Comparison of ENCODE assay signal across 26 mouse cellular contexts in genomic region chr10:108284977-108285376, GRCm38 (mm10). TPM values are rescaled to one million over a fixed set of nuclear protein-coding genes. Genes with fewer than 3 reads are reported as not detected.
DNase-seq lines count a peak whose midpoint lies in the region; ATAC-seq and TF ChIP-seq lines count a peak whose summit lies in the region.
"Had no signal": no experiment of that assay in that cellular context is flagged by ENCODE, and none has a peak within 500 bp of the region (broad histone marks: within the 10 kb centered on the region; RNA-seq: fewer than 3 reads in every experiment).

No protein-coding gene starts in this region.

- no peak overlapping the region for H3K9ac ChIP-seq in heart, embryonic 11.5 days (ENCODE audit: low read depth, low read length)
- no peak overlapping the region for H3K9ac ChIP-seq in midbrain, embryonic 14.5 days (replicated peaks; ENCODE audit: low read length)
- no peak overlapping the region for H3K9ac ChIP-seq in ES-Bruce4 (ENCODE audit: low read depth, poor library complexity, severe bottlenecking)
- H3K9ac ChIP-seq: embryonic facial prominence, embryonic 15.5 days; heart, embryonic 13.5 days; hindbrain, embryonic 12.5 days had no signal

- H3K4me1 ChIP-seq in heart, embryonic 11.5 days (ENCODE audit: control insufficient read depth, insufficient read depth, low read length), result peaks cover 6% of the 10 kb centered on the region
- H3K4me1 ChIP-seq in midbrain, embryonic 14.5 days (ENCODE audit: control insufficient read depth, insufficient read depth, low read length), result 0 out of 2 replicates have a peak, but pooled peaks cover 4% of the 10 kb centered on the region
- H3K4me1 ChIP-seq in midbrain, embryonic 10.5 days, result peaks cover 3% of the 10 kb centered on the region; the same call in 1 of the 2 replicates
- no peaks in the 10 kb centered on the region for H3K4me1 ChIP-seq in ES-Bruce4 (ENCODE audit: control insufficient read depth, insufficient read depth, low read length)
- H3K4me1 ChIP-seq: embryonic facial prominence, embryonic 15.5 days; forebrain, embryonic 10.5 days had no signal

- H3K9me3 ChIP-seq in heart, embryonic 11.5 days (replicated peaks; ENCODE audit: control insufficient read depth, low read length), result no peaks in the 10 kb centered on the region
- no peaks in the 10 kb centered on the region for H3K9me3 ChIP-seq in midbrain, embryonic 14.5 days (ENCODE audit: control insufficient read depth, low read length)
- H3K9me3 ChIP-seq in midbrain, embryonic 10.5 days (replicated peaks), result no peaks in the 10 kb centered on the region
- peaks cover 19% of the 10 kb centered on the region for H3K9me3 ChIP-seq in ES-Bruce4 (replicated peaks; ENCODE audit: control insufficient read depth, insufficient read depth, low read length, poor library complexity, severe bottlenecking)
- H3K9me3 ChIP-seq: embryonic facial prominence, embryonic 15.5 days; forebrain, embryonic 10.5 days; heart, embryonic 13.5 days; hindbrain, embryonic 12.5 days had no signal

- WGBS in heart, embryonic 11.5 days (ENCODE audit: insufficient replicate concordance), result 88% methylated on average over 5 of the region's 5 CpGs
- WGBS in midbrain, embryonic 14.5 days, result 80% methylated on average over 5 of the region's 5 CpGs
- WGBS in midbrain, embryonic 10.5 days, result 88% methylated on average over 5 of the region's 5 CpGs

- TF ChIP-seq POLR2A in ES-Bruce4 (IDR thresholded peaks at IDR 0.05; ENCODE audit: insufficient read depth, low read length), result no peak
- TF ChIP-seq POLR2A in brain, embryonic 14.5 days (IDR thresholded peaks at IDR 0.05; ENCODE audit: borderline replicate concordance, extremely low read depth, insufficient read depth, insufficient read length, poor library complexity, severe bottlenecking), result no peak

- peak; percentile 41 for DNase-seq in heart, adult 11 months
- DNase-seq in midbrain, embryonic 14.5 days, result peak; percentile 28
- DNase-seq in midbrain, embryonic 10.5 days (ENCODE audit: low spot score), result no peak
- peak; percentile 54 for DNase-seq in brain, embryonic 14.5 days (ENCODE audit: low read depth)
- DNase-seq: adrenal gland, postnatal 25 days; cerebellum, adult 2 months; cerebellum, postnatal 14 days; embryo, embryonic 11 days; gastrocnemius, adult 2 months; gastrocnemius, postnatal 36 days; heart, adult 2 months; heart, postnatal 10 days; heart, postnatal 4 days had no signal

- no peak overlapping the region for H3K27ac ChIP-seq in heart, embryonic 11.5 days (ENCODE audit: low read depth, low read length)
- H3K27ac ChIP-seq in midbrain, embryonic 14.5 days (replicated peaks; ENCODE audit: low read depth, low read length), result no peak overlapping the region
- H3K27ac ChIP-seq in midbrain, embryonic 10.5 days (replicated peaks), result no peak overlapping the region
- peak overlapping the region; percentile 99 for H3K27ac ChIP-seq in ES-Bruce4 (ENCODE audit: insufficient read depth, low read length)
- H3K27ac ChIP-seq: embryonic facial prominence, embryonic 15.5 days; forebrain, embryonic 10.5 days; gastrocnemius, adult 2 months; heart, adult 2 months; heart, embryonic 13.5 days; hindbrain, embryonic 12.5 days had no signal

- H3K27me3 ChIP-seq in heart, embryonic 11.5 days (ENCODE audit: control insufficient read depth, insufficient read depth, low read length), result no peaks in the 10 kb centered on the region
- no peaks in the 10 kb centered on the region for H3K27me3 ChIP-seq in midbrain, embryonic 14.5 days (ENCODE audit: control insufficient read depth, insufficient read depth, low read length)
- H3K27me3 ChIP-seq in midbrain, embryonic 10.5 days (ENCODE audit: low read depth, poor library complexity, severe bottlenecking), result no peaks in the 10 kb centered on the region
- H3K27me3 ChIP-seq in ES-Bruce4 (ENCODE audit: control insufficient read depth, insufficient read depth, low read length, poor library complexity, severe bottlenecking), result no peaks in the 10 kb centered on the region
- H3K27me3 ChIP-seq: CH12.LX; embryonic facial prominence, embryonic 15.5 days; heart, embryonic 13.5 days; hindbrain, embryonic 12.5 days had no signal

- H3K4me2 ChIP-seq in heart, embryonic 11.5 days, result no peak overlapping the region
- no peak overlapping the region for H3K4me2 ChIP-seq in midbrain, embryonic 14.5 days (ENCODE audit: low read length)
- H3K4me2 ChIP-seq: embryonic facial prominence, embryonic 15.5 days; heart, embryonic 13.5 days; hindbrain, embryonic 12.5 days had no signal

- no peak for TF ChIP-seq CTCF in ES-Bruce4 (IDR thresholded peaks at IDR 0.05; ENCODE audit: low read depth, low read length)
- TF ChIP-seq CTCF in brain, embryonic 14.5 days (IDR thresholded peaks at IDR 0.05; ENCODE audit: borderline replicate concordance, extremely low read depth, insufficient read depth, insufficient read length), result no peak

- H3K36me3 ChIP-seq in heart, embryonic 11.5 days (ENCODE audit: control insufficient read depth, insufficient read depth, low read length), result no peaks in the 10 kb centered on the region; the same call in none of the 2 replicates
- H3K36me3 ChIP-seq in midbrain, embryonic 14.5 days (ENCODE audit: control insufficient read depth, insufficient read depth, low read length), result peaks cover 13% of the 10 kb centered on the region
- H3K36me3 ChIP-seq in midbrain, embryonic 10.5 days, result peaks cover 15% of the 10 kb centered on the region
- 0 out of 2 replicates have a peak, but pooled peaks cover 4% of the 10 kb centered on the region for H3K36me3 ChIP-seq in ES-Bruce4 (ENCODE audit: control insufficient read depth, insufficient read depth, low read length, poor library complexity, severe bottlenecking)

- H3K4me3 ChIP-seq in heart, embryonic 11.5 days (ENCODE audit: low read depth, low read length), result no peak overlapping the region
- no peak overlapping the region for H3K4me3 ChIP-seq in midbrain, embryonic 14.5 days (replicated peaks; ENCODE audit: low read depth, low read length)
- H3K4me3 ChIP-seq in midbrain, embryonic 10.5 days, result no peak overlapping the region
- H3K4me3 ChIP-seq in ES-Bruce4 (ENCODE audit: low read depth, low read length), result no peak overlapping the region
- H3K4me3 ChIP-seq: embryonic facial prominence, embryonic 15.5 days; erythroblast, embryonic 14.5 days; forebrain, embryonic 10.5 days; gastrocnemius, adult 2 months; heart, adult 2 months; heart, embryonic 13.5 days; hindbrain, embryonic 12.5 days had no signal

- no peak for TF ChIP-seq EP300 in ES-Bruce4 (IDR thresholded peaks at IDR 0.05; ENCODE audit: insufficient read depth, low read depth, low read length)

- no peak for ATAC-seq in heart, embryonic 11.5 days (replicated peaks; ENCODE audit: insufficient number of reproducible peaks, low FRiP score, low TSS enrichment)
- 0 out of 2 replicates have a peak, but pooled peaks have one; percentile 38 for ATAC-seq in midbrain, embryonic 14.5 days (ENCODE audit: low FRiP score, low TSS enrichment)
- no peak for ATAC-seq in granulocyte monocyte progenitor cell, adult 5-6 weeks (replicated peaks; ENCODE audit: poor library complexity, severe bottlenecking)
- ATAC-seq: activated CD4-positive, CD25-positive, alpha-beta regulatory T cell, adult 4 months; inflammation-experienced regulatory T-cells, adult 6 months; intestine, postnatal 0 days had no signal

RNA-seq across cellular contexts. Expression of gene Pawr, which starts 46.9 kb away (rescaled TPM):
- 16.8 and 18.7 TPM in 2 replicates for polyA plus RNA-seq in heart, embryonic 11.5 days (2014; fragmentation: Nextera tagmentation; extraction: Ambion mirVana)
- polyA plus RNA-seq in midbrain, embryonic 14.5 days (2014; fragmentation: Nextera tagmentation; extraction: Ambion mirVana), result 2.2 and 2.7 TPM in 2 replicates
- 9.6 and 12.6 TPM in 2 replicates for polyA plus RNA-seq in midbrain, embryonic 10.5 days (2016; fragmentation: Nextera tagmentation; extraction: Ambion mirVana)
- 157 and 164 TPM in 2 replicates for polyA plus RNA-seq in ES-Bruce4 (2011; ENCODE audit: insufficient read depth, insufficient read length, low read depth, missing spikeins)
- polyA plus RNA-seq in brain, embryonic 14.5 days (2012; rRNA removed), result 3.8 and 4.7 TPM in 2 replicates
- total RNA-seq in granulocyte monocyte progenitor cell, adult 5-6 weeks (2014; fragmentation: Nextera tagmentation), result 1.0 TPM in 1 of 2 replicates, not detected in the other
- total RNA-seq in granulocyte monocyte progenitor cell, adult 5-6 weeks (2017), result not detected in 2 replicates
- total RNA-seq: CH12.LX; common myeloid progenitor, adult 5-6 weeks had no signal
- polyA plus RNA-seq: activated CD4-positive, CD25-positive, alpha-beta regulatory T cell, adult 4 months had no signal
